Mouse (Mus musculus): Measurements from ENCODE around the gene Pakap.

- no peak for TF ChIP-seq POLR2A (IDR thresholded peaks at IDR 0.05; ENCODE audit: low read depth, low read length)
- TF ChIP-seq CTCF (IDR thresholded peaks at IDR 0.05; ENCODE audit: extremely low read depth, insufficient read length, insufficient replicate concordance, low read depth, low read length) = no peak
Measured at GRCm38 (mm10) chr4:57866990-57867389, 299.0 kb downstream of the Pakap start.

All from small intestine, adult 2 months (tissue).